Mouse (Mus musculus) monocyte, adult 59 days (primary cell): ENCODE measurements around the gene Gba. TPM values are rescaled to one million over a fixed set of nuclear protein-coding genes. Genes with fewer than 3 reads are reported as not detected.

ENCODE experiments used
- total RNA-seq, 2 experiments: library from RNA; stranded (reverse); gene quantifications; one replicate each; pipeline ENCODE4 v1.2.4; 2023

Gba gene
- 100 to 1,000 TPM; 109 to 114 TPM for total RNA-seq

DNA sequence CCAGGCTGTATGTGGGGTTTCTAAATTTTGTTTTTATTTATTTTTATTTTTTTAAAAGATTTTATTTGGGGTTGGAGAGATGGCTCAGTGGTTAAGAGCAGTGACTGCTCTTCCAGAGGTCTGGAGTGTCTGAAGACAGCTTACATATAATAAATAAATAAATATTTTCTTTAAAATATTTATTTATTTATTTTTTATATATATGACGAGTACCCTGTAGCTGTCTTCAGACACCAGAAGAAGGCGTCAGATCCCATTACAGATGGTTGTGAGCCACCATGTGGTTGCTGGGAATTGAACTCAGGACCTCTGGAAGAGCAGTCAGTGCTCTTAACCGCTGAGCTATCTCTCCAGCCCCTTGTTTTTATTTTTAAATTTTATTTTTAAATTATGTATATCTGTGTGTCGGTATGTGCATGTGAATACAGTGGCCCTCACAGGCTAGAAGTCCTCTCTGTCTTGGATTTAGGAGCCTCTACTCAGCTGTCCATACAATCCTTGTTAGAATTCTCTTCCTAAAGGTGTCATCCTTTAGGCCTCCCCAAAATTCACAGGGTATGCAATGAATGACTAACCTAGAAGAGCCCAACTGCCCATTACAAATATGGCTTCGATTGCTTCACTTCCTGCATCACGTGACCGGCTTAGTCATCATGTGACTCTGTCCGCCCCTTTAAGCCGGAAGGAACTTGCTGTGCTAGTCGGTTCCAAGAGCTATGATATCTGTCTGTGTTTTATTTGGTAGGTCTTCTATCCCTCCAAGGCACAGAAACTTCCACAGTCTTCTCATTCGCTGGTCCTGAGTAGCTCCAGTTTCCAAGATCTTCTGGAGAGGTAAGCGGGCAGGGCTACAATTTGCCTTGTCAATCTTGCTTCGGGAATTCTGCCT lies at the start of gene Gba:
Gba (plus strand) TSS at position 676 of the 889 bp plus-strand sequence.

DNA sequence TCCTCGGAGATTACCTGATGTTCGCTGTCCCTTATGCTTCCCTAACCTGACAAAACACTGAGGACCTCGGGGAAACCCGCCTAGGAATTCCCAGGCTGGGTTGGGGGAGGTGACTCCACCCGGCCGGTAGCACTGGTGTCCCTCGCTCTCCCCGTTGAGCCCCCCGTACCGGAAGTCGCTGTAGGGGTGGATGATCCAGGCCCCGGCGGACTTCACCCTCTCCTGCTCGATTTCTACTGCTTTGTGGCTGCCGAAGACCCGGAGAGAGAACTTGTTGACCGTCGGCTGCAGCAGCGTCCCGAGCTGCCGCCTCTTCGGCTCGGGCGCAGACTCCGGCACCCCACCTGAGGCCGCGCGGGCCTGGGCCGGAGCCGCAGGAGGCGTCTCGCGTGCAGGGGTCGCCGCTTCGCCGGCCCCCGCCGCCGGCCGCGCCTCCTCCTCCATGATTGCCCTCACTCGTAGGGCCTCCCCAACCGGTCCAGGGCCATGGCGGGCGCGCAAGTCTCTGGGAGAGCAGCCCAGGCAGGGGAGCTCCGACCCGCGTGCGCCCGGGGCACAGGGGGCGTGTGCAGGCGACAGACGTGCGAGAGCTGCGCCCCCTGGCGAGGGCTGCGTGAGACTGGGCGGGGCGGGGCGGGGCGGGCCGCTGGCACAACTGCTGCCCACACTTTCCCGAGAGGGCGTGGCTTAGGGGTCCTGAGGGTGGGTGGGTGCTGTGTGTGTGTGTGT lies 42.9 kb upstream of the Gba start, which contains the start of gene Hcn3:
Hcn3 (minus strand) TSS at position 581 of the 729 bp plus-strand sequence.

DNA sequence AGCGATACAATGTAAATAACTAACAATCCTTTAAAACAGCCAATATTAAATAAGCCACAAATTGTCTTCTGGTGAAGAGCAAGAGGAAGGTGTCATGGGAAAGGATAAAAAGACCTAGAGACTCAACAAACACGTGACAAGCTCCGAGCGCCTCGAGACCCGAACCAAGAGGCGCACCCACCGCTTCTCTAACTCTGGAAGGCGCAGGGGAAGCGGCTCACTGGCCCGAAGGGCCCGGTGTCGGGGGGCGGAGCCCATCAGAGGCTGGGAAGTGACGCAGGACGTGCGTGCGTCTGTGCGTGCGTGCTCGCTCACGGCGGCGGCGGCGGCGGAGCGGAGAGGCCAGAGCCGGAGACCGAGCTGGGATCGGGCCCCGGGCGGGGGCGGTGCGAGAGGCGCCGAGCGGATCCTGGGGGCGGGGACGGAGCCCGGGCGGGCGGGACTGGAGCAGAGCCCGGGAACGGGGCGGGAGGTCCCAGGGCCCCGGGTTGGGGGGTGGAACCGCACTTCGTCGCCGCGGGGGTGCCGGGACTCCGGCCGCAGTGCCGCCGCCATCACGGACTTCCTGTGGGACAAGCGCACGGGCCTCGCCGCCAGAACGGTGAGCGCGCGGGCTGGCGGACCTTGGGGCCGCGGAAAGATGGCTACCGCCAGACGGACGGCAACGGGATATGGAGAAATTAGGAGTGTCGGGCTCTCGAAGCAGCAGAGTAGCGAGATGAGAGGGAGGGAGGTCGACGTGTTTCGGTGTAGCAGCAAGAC lies 38.0 kb upstream of the Gba start, which contains the start of gene Clk2:
Clk2 (plus strand) TSS at position 290 of the 762 bp plus-strand sequence.

DNA sequence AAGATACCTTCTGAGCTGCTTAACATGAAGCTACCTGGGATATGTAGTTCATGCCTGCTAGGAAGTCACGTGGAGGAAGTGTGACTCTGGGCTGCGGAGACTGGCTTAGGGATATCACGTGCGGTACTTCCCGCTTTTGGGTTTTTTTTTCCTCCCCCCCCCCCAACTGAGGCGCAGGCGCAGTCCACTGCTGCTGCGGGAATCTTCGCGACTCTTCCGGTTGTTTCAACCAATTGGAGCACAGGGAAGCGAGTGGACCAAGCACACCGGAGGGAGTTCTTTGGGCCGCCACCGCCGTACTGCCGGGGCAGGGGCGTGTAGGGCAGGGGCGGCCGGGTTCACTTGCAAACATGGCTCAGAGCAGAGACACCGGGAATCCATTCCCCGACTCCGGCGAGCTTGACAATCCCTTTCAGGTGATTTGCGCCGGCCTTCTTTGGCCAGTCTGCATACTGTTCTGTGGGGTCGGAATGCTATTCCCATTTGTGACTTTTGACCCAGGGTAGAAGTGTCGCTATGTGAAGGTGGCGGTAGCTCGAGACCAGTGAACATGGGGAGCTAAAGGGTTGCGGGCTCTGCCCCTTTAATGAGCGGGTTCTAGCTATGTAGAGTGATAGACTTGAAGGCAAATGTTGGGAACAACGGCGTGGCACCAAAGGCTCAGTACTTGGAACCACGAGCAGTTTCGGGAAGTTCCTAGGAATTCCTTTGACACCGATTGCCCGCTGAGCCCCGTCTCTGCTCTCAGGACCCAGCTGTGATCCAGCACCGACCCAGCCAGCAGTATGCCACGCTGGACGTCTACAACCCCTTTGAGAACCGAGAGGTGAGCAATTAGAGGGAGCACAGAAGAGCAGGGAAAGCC lies 25.3 kb upstream of the Gba start, which contains the start of gene Scamp3:
Scamp3 (plus strand) TSS at position 232 of the 865 bp plus-strand sequence.

DNA sequence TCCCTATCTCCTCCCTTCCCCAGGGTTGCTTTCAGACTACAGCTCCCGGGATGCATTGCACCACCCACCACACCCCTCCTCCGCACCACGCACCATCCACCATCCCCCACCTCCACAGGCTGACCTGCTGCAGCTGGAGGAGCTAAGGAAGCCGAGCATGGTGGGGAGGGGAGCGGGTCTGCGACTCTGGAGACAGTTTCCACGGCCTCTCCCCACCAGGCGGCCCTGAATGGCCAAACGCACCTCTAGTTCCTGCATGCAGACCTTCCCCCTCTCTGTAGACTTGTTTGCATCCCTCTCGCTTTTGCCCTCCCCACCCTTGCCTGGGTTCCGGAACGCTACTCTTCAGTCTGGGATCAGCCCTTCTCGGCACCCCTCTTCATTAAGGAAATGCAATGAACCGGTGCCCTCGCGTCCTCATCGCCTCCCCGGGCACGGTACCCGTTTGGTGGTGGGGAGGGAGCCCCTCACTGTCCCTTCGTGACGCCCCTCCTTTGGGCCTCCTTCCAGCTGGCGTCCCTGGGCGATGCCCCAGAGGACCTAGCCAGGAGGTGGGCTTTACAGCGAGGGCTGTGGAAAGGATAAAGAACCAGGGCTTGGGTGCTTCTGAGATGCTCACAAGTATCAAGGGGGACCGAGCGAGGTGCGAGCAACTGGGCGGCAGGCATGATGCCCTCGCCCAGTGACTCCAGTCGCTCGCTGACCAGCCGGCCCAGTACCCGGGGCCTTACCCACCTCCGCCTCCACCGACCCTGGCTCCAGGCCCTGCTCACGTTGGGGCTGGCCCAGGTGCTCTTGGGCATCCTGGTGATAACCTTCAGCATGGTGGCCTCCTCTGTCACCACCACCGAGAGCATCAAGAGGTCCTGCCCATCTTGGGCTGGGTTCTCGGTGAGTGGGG lies 19.4 kb upstream of the Gba start, which contains the start of gene Fam189b:
Fam189b (plus strand) TSS at position 86 of the 901 bp plus-strand sequence.

DNA sequence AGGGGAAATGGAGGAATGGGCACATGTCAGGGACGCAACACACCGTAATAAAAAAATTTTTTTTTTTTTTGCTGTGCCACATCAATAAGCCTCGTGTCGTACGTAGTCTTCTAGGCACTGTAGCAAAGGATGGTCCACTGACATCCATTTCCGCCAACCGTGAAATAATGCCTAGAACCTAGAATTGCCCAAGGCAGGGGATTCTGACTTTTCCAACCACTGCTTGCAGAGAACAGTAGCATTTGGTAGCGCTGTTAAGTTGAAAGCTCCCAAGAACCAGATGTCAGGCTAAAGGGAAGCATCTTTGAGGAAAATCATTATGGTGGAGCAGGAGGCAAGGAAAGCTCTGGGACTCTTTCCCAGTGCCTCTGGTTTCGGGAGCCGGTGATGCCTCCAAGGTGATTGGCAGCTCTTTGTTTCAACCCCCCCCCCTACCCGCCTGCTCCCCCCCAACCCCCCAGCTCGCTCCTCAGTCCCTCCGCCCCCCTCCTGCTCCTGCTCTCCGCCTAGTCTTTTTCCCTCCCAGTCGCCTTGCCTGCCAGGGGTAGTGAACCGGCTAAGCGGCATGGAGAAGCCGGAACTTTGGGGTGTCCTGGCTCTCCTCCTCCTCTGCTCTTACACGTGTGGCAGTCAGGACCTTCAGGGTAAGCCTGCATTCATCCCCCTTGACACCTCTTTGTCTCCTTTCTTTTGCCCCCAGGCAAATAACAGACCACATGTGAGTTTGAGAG lies 12.1 kb downstream of the Gba start, which contains the start of gene Thbs3:
Thbs3 (plus strand) TSS at position 500 of the 731 bp plus-strand sequence.

DNA sequence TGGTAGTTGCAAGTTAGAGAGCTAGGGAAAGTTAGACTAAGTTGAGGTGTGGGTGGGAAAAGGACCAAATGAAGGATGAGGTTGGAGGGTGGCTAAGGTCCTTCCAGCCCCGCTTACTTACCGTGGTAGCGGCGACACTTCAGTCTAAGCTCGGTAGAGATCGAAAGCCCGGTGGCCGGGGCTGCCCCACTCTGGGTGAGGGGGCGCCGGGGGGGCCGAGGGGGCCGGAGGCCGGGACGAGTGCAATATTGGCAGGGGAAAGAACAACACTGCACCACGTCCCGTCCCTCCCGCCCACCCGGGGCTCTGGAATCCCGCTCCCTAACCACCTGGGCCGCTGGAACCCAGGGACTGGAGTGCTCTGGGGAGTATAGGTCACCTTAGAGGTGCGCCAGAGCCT lies 24.2 kb downstream of the Gba start, which contains the start of gene Mtx1:
Mtx1 (minus strand) TSS at position 189 of the 400 bp plus-strand sequence.

DNA sequence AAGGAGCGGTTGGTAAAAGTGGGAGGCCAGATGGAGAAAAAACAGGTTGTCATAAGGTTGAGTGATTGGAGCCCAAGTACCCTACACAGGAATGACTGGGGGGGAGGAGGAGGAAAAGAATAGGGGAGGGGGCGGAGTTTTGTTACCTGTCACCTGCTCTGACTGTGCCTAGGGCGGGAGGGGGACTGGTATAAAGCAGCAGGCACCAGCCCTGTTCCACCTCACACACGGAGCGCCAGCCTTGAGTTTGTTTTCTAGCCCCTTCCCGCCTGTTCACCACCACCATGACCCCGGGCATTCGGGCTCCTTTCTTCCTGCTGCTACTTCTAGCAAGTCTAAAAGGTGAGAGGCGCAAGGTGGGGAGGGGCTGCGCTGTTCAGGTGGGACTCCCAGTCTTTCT lies 26.1 kb downstream of the Gba start, which contains the start of gene Muc1:
Muc1 (plus strand) TSS at position 222 of the 400 bp plus-strand sequence.

DNA sequence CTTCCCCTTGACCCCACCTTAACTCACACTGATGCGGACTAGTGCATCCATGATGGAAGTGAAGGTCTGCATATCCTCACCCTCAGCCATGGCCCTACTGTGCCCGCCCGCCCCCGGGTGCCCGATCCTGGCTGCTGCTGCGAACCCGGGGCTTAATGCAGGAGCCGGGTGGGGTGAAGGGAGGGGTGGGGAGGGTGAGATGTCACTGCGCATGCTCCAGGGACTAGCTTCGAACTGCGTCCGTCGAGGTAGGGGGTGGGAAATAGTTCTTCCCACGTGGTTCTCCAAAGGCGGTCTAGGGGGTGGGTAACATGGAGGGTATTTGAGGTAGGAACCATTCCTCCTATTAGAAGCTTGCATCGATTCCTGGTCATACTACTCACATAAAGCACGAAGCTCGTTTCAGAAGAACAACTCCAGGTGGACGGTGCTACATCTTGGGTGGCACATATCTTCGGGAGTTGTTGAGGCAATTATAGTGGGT lies 43.0 kb downstream of the Gba start, which contains the start of gene Krtcap2:
Krtcap2 (plus strand) TSS at position 279 of the 484 bp plus-strand sequence.

DNA sequence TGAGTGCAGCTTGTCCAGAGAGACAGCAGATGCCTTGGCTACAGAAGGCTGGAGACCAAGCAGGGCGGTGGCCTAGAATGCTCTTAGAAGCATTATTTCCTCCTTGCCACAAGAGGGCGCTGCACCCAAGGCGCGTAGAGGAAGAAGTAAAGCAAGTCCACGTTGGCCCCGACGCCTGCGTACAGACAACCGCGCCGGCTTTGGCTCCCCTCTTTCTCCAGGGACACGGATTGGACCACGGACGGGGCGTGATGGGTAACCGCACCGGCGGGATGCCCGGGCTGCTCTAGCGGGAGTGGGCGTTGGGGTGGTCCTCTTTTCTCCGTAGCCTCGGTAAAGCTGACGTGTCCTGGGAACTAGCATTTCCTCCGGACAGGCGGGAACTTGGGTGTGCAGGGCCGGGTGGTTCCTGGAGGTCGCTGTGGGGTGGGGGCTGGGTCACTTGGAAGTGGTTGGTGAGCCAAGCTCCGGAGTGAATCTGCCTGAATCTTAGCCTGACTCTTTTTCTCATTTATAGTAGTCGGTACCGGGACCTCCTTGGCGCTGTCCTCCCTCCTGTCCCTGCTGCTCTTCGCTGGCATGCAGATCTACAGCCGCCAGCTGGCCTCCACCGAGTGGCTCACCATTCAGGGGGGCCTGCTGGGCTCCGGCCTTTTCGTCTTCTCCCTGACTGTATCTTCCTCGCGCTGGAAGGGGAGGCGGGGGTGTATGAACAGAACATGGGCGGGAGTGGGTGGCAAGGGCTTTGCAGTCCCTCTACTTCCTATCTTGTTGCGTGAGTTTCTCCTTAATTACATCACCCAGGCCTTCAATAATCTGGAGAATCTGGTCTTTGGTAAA lies 43.8 kb downstream of the Gba start, which contains the start of gene Trim46:
Trim46 (minus strand) TSS at position 49 of the 840 bp plus-strand sequence.

Other genes starting within 250 kb of the Gba start
- gene Rusc1, start 109.6 kb upstream of the Gba start, total RNA-seq, result 10 to 100 TPM; 32.8 to 34.0 TPM
- gene Gm43738, start 101.8 kb upstream of the Gba start, total RNA-seq, result not detected
- gene Fdps, start 101.0 kb upstream of the Gba start, total RNA-seq, result 10 to 100 TPM; 34.8 to 48.9 TPM
- gene Pklr, start 66.8 kb upstream of the Gba start, total RNA-seq, result not detected
- gene Hcn3, start 42.7 kb upstream of the Gba start, total RNA-seq, result under 1 TPM in 1 of 2 experiments, not detected in 1; 0.31 TPM
- 10 to 100 TPM; 79.1 to 83.2 TPM for gene Clk2, start 38.1 kb upstream of the Gba start, total RNA-seq
- gene Scamp3, start 25.5 kb upstream of the Gba start, total RNA-seq, result 10 to 100 TPM; 82.3 TPM
- gene Fam189b, start 19.8 kb upstream of the Gba start, total RNA-seq, result 10 to 100 TPM; 12.2 to 13.0 TPM
- gene Thbs3, start 12.3 kb downstream of the Gba start, total RNA-seq, result 1 to 10 TPM; 5.2 to 6.8 TPM
- 10 to 100 TPM; 84.0 to 86.7 TPM for gene Mtx1, start 24.2 kb downstream of the Gba start, total RNA-seq
- gene Muc1, start 26.1 kb downstream of the Gba start, total RNA-seq, result not detected
- gene Krtcap2, start 43.0 kb downstream of the Gba start, total RNA-seq, result 100 to 1,000 TPM in 1 of 2 experiments, 10 to 100 TPM in 1; 82.1 to 104 TPM
- gene Trim46, start 43.4 kb downstream of the Gba start, total RNA-seq, result 1 to 10 TPM in 1 of 2 experiments, under 1 TPM in 1; 0.18 to 1.1 TPM
- gene Dpm3, start 56.4 kb downstream of the Gba start, total RNA-seq, result 10 to 100 TPM; 65.3 to 74.1 TPM
- gene Slc50a1, start 67.6 kb downstream of the Gba start, total RNA-seq, result 10 to 100 TPM; 49.4 to 58.0 TPM
- under 1 TPM in 1 of 2 experiments, not detected in 1; 0.55 TPM for gene Efna1, start 78.2 kb downstream of the Gba start, total RNA-seq
- not detected for gene Efna3, start 120.0 kb downstream of the Gba start, total RNA-seq
- not detected for gene Efna4, start 135.1 kb downstream of the Gba start, total RNA-seq
- 100 to 1,000 TPM; 163 to 179 TPM for gene Adam15, start 147.1 kb downstream of the Gba start, total RNA-seq
- gene Dcst2, start 159.0 kb downstream of the Gba start, total RNA-seq, result not detected
- not detected for gene Dcst1, start 162.3 kb downstream of the Gba start, total RNA-seq
- 100 to 1,000 TPM; 130 to 146 TPM for gene Zbtb7b, start 191.8 kb downstream of the Gba start, total RNA-seq
- not detected for gene Lenep, start 199.9 kb downstream of the Gba start, total RNA-seq
- gene Flad1, start 208.9 kb downstream of the Gba start, total RNA-seq, result 10 to 100 TPM; 20.0 to 28.1 TPM
- gene Cks1b, start 215.5 kb downstream of the Gba start, total RNA-seq, result 1 to 10 TPM; 6.1 to 6.2 TPM
- gene Shc1, start 215.5 kb downstream of the Gba start, total RNA-seq, result 100 to 1,000 TPM; 110 to 117 TPM
- gene Pygo2, start 227.3 kb downstream of the Gba start, total RNA-seq, result 10 to 100 TPM; 47.6 to 47.8 TPM
- gene Pbxip1, start 233.8 kb downstream of the Gba start, total RNA-seq, result 100 to 1,000 TPM; 114 to 127 TPM